Mouse (Mus musculus): ENCODE results near the gene Ier5.

Gene Ier5

GRCm38 (mm10) chr1:155098486-155099279 lies 753 bp downstream of the Ier5 start:
- DNase-seq (ENCODE audit: low read depth): no peak

- no peak for DNase-seq (ENCODE audit: low read depth)
These were observed 1.4 kb downstream of the Ier5 start for GRCm38 (mm10) chr1:155097931-155098485.

- no peak for DNase-seq (ENCODE audit: low read depth)
These were observed 2.1 kb downstream of the Ier5 start for GRCm38 (mm10) chr1:155097354-155097753.

DNA sequence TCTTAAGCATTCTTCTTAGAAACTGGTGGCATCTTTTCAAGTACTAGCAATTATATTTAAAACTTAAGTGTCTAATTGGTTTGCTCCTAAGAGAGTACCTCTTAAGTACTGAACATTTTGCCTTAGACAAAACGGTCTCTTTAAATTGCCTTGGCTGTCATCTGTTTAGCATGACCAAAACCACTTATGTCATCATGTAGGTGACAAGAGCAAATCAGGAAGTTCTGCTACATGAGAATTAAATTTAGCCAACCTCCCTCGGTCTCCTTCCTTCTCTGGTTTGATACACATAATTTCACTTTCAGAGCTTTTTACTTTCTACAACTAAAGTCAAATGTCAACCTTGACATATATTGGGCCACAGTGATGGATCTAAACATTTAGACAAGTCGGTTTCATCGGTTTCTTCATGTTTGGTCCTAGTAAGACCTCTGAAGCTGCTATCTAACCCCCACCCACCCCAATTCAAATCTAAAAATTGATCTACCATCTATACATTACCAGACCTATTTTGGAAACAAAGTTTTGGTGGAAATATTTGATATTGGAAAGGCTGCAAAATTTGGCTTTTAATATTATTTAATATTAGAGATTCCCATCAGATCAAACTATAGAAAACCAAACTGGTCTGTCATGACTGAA lies 2.7 kb downstream of the Ier5 start:
- DNase-seq (ENCODE audit: low read depth): no peak

DNA sequence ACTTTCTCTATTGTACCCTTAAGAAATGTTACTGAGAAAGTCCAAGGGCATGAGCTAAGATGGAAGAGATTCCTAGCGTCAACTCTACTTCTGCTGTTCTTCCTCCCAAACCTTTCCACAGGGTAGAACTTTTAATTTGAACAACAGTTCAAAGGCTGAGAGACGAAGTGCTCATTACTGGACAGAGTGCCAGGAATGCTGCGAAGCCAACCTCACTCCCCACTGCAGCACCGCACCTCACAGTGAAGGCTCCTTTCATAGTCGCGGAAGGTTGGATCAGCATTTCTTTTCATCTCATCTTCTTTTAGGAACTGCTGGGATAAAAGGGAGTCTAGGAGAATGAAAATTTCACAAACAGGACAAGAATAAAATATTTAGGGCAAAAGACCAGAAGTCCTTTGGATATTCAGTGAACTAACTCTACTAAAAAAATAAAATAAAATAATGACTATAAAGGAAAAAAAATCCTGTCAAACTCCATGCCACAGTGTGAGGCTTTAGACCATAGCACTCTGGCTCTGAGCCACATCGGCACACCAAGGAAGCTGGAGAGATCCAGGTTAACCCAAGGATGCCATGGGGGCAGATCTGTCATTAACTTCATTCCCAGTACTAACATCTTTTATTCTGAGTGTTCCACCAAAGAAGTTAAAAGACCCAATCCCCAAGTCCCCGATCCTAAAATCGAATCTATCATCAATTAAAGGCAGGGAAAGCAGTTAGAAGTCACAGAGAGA lies 5.3 kb downstream of the Ier5 start:
- DNase-seq (ENCODE audit: low read depth): no peak

- no peak for DNase-seq (ENCODE audit: low read depth)
These were observed 6.2 kb downstream of the Ier5 start for GRCm38 (mm10) chr1:155093145-155093791.

DNA sequence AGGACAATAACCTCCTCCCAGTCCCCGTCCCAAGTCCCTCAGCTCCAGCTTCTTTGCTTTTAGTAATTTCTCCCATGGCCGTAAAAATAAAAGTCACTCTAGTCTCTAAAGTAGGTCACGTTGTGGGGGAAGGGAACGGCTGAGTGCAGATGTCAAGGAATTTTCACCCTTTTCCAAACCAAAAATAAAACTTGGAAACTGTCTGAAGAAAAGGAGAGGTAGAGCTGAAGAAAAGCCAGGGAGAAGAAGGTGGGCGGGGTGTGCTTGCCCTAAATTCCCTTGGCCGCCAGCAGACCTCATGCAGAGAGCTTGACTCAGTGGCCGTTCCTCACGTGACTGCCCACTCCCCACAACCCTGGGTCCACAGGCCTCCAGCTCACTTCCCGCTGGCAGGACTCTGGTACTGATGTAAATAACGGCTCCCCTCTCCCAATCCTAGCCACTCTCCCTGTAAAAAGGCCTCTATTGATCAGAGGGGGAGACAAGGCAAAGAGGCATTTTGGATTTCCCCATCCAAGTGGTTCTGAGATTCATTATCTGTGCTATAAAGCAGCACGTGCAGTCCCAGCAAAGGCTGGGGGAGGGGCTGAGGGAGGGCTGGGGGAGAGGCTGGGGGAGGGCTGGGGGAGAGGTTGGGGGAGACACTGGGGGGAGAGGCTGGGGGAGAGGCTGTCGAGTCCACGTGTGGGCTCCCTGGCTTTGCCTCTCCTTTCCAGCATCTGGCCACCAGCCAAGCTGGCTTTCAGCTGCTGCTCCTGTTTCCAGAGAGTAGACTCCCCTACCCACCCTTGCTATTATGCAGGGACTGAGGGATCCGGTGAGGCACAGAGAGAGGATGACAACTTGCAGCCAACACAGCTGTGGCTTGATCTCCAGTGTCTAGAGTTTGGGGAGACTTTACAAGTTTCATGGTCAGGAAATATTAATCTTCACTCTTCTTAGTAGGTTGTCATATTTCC lies 7.3 kb downstream of the Ier5 start:
- peak; percentile 93 for DNase-seq (ENCODE audit: low read depth)

GRCm38 (mm10) chr1:155091374-155091841 lies 8.0 kb downstream of the Ier5 start:
- DNase-seq (ENCODE audit: low read depth): no peak

- DNase-seq (ENCODE audit: low read depth): no peak
These were observed 8.7 kb downstream of the Ier5 start for GRCm38 (mm10) chr1:155090736-155091135.

DNA sequence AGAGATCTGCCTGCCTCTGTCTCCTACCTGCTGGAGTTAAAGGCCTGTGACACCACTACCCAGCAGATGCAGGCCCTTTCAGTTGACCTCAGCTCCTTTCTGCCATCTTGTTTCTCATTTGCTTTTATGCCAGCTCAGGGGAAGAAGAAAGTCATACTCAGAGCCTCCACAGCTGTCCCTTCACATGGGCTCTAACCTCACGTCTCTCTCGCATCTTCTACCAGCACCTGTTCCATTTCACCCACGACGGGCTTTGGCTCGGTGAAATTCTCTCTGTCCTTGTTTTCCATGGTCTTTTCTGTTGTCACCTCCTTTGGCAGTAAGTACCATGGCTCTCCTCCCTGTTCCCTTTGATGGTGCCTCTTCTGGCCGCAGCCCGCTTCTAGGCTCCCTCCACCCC lies 9.1 kb downstream of the Ier5 start:
- no peak for DNase-seq (ENCODE audit: low read depth)

- DNase-seq (ENCODE audit: low read depth): no peak
These were observed 10.4 kb downstream of the Ier5 start for GRCm38 (mm10) chr1:155088847-155089603.

GRCm38 (mm10) chr1:155088046-155088445 lies 11.4 kb downstream of the Ier5 start:
- no peak for DNase-seq (ENCODE audit: low read depth)

DNA sequence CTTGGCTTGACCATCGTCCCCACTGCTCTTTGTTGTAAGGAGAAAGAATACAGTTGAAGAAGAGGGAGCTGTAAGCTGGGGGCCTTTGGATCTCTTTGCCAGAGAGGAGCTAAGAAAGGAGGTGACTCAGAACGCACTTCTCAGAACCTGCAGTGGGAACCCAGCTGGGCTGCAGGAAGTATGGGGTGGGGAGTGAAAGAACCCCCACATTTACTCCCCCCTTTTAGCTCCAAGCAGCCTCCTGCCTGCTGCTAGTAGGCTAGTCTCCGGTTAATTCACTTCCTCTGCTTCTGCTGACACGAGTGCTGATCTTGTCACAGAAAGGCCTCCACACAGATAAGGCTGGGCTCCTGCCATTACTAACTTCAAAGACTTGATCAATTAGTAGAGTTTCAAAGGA lies 12.5 kb downstream of the Ier5 start:
- no peak for DNase-seq (ENCODE audit: low read depth)

DNA sequence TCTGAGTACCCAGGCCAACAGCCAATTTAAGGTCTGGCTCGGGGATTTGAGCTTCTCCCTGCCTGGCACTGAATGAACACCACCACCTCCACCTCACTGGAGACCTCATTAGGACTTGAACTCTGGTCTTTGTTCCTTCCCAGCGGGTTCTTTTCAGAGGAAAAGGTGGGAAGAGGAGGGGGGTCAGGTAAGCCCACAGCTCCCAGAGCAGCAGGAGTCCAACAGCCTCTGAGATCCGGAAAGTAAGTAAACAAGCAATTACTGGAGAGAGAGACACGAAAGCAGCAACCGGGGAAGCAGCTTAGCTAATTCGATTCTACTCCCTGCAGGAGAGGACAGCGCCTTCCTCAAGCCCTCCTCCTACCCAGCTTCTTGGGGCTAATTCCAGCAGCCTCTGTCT lies 13.0 kb downstream of the Ier5 start:
- no peak for DNase-seq (ENCODE audit: low read depth)

- no peak for DNase-seq (ENCODE audit: low read depth)
These were observed 14.6 kb downstream of the Ier5 start for GRCm38 (mm10) chr1:155084839-155085238.

GRCm38 (mm10) chr1:155083271-155084265 lies 15.9 kb downstream of the Ier5 start:
- DNase-seq (ENCODE audit: low read depth): no peak

DNA sequence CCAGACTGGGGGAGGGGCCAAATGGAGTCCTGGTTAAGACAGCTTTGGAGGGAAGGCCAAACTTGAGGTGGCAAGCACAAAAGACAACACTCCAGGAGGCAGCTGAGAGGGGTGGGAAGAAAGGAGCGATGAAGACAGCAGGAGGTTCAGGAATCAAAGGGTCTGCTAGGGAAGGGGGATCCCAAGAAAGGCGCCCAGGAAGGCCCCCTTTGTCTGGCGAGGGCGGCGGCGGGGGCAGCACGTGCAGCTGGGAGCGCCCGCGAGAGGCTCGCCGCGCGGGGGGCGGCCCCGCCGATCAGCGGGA lies 16.5 kb downstream of the Ier5 start:
- no peak for DNase-seq (ENCODE audit: low read depth)

DNA sequence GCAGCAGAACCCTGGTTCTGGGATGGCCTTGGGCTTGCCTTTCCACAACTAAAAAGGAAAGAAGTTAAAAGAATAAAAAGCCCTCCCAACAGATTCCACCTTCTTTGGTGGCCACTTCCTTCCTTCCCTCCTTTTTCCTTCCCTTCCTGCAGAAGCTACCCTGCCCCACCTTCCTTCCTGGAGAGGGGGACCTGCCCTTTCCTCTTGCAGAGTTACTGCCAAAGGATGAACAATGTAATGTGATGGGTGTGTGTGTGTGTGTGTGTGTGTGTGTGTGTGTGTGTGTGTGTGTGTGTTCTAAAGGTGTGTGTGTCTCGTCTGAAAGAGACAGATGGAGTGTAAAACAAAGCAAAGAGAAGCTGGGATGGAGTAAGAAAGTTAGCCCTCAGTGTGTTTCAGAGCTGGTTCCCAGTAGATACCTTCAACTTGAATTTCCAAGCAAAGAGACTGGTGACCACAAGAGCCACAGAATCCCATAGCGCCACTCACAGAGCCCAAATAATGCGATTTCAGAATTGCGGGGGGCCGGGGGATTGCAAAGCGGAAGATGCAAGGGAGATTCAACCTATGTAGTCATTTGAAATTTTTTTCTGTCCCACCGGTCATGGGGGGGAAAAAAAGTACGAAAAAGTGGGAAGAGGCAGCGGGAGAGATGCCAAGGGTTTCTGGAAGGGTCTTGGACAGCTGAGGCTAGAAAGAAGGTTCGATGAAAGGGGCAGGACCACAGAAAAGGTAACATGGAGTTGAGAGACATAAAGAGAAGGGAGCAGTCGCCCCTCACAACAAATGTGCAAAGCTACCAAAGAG lies 17.1 kb downstream of the Ier5 start:
- no peak for DNase-seq (ENCODE audit: low read depth)
